Mouse (Mus musculus) brain, embryonic 14.5 days (tissue): ENCODE data around the gene Tfdp2.

Source experiments
- CTCF ChIP-seq: fragments of 200-500 bp; IDR thresholded peaks from 2 replicates; pipeline ENCODE4 v1.5.1; 2012; ENCODE audit warnings: inconsistent platforms, mild to moderate bottlenecking, moderate library complexity, borderline replicate concordance; ENCODE audit not compliant: insufficient read depth, insufficient read length; ENCODE audit errors: extremely low read depth
- POLR2A ChIP-seq: fragments of 200-500 bp; IDR thresholded peaks from 2 replicates; pipeline ENCODE4 v1.6.1; 2012; ENCODE audit warnings: mild to moderate bottlenecking, inconsistent platforms, borderline replicate concordance; ENCODE audit not compliant: poor library complexity, insufficient read depth, insufficient read length, severe bottlenecking; ENCODE audit errors: extremely low read depth

GRCm38 (mm10) chr9:96258478-96258877, 62.4 kb downstream of the Tfdp2 start:
- TF ChIP-seq POLR2A (no peak), CTCF (no peak)
